Mouse (Mus musculus) kidney, adult 8-10 months (tissue): ENCODE results near the gene Hist1h2aa.

Source experiments
- DNase-seq, 2 experiments: peaks; one replicate each; pipeline ENCODE4 v3.0.0; 2022

The Hist1h2aa gene

GRCm38 (mm10) chr13:23949484-23950246 lies 15.4 kb downstream of the Hist1h2aa start:
- DNase-seq, result no peak

- DNase-seq, result peak; percentile 26 to 69
Measured at GRCm38 (mm10) chr13:23950928-23951327, 16.7 kb downstream of the Hist1h2aa start.

GRCm38 (mm10) chr13:23959776-23960175 lies 25.5 kb downstream of the Hist1h2aa start:
- no peak for DNase-seq

GRCm38 (mm10) chr13:23964909-23965308 lies 30.6 kb downstream of the Hist1h2aa start:
- DNase-seq, result no peak

GRCm38 (mm10) chr13:23971870-23972269 lies 37.6 kb downstream of the Hist1h2aa start:
- no peak for DNase-seq

- no peak for DNase-seq
Measured at GRCm38 (mm10) chr13:23972271-23972670, 38.0 kb downstream of the Hist1h2aa start.
